Mouse (Mus musculus) embryonic fibroblast, embryonic 13.5 days (primary cell): ENCODE data around the gene Adad2.

Experiments used
- CTCF ChIP-seq: IDR thresholded peaks from 2 replicates; pipeline ENCODE4 v1.5.1; 2011; ENCODE audit warnings: mild to moderate bottlenecking, control low read depth, low read length, moderate library complexity, borderline replicate concordance; ENCODE audit not compliant: insufficient read depth
- POLR2A ChIP-seq: IDR thresholded peaks from 2 replicates; pipeline ENCODE4 v1.6.1; 2011; ENCODE audit warnings: low read depth, mild to moderate bottlenecking, control low read depth, low read length, moderate library complexity

GRCm38 (mm10) chr8:119636766-119637165, 24.2 kb downstream of the Adad2 start:
- TF ChIP-seq CTCF (no peak), POLR2A (no peak)
